Mouse (Mus musculus): ENCODE measurements at regions not wholly inside any gene's neighbourhood (a gene's known extent, or its start where the extent isn't known, plus 50 kb on each side); places are given as distances from the start of the nearest gene placed in this dataset.

GRCm38 (mm10) chr2:108919500-108920045, 361.0 kb upstream of the Kif18a start:
- no peak for TF ChIP-seq CTCF (IDR thresholded peaks at IDR 0.05)
- TF ChIP-seq EP300 (IDR thresholded peaks at IDR 0.05) = no peak

Data from lung, postnatal 0 days (tissue).